Mouse (Mus musculus): Measurements from ENCODE around the gene Eya3. TPM values are rescaled to one million over a fixed set of nuclear protein-coding genes. Genes with fewer than 3 reads are reported as not detected.
"Not testable (repeated sequence)": the region's sequence is repeated elsewhere in the genome, so short reads cannot be mapped to it uniquely, and the experiment has no call there.

Eya3 gene
- total RNA-seq, 1 experiment from 2014 or later = 18.3 TPM

DNA sequence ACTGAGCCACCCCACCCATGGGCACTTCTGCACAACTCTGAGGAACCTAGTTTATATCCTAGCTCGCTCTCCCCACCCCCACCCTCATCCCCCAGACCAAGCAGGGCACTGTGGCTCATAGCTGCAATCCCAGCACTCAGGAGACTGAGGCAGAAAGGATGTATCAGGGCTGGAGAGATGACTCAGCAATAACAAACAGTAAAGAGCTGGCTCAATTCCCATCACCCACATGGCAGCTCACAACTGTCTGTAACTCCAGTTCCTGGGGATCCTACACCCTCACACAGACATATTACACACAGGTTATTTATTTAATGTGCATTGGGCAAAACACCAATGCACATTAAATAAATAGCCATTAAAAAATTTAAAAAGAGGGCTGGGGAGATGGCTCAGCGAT lies 96.6 kb downstream of the Eya3 start:
- ATAC-seq (replicated peaks; ENCODE audit: low read depth, poor library complexity, severe bottlenecking) = no peak

GRCm38 (mm10) chr4:132735894-132736293 lies 97.1 kb downstream of the Eya3 start:
- no peak for ATAC-seq (replicated peaks; ENCODE audit: low read depth, poor library complexity, severe bottlenecking)

- not testable (repeated sequence) for ATAC-seq (replicated peaks; ENCODE audit: low read depth, poor library complexity, severe bottlenecking)
Measured at GRCm38 (mm10) chr4:132737154-132737553, 98.4 kb downstream of the Eya3 start.

- no peak for ATAC-seq (replicated peaks; ENCODE audit: low read depth, poor library complexity, severe bottlenecking)
Measured at GRCm38 (mm10) chr4:132741491-132741890, 102.7 kb downstream of the Eya3 start.

DNA sequence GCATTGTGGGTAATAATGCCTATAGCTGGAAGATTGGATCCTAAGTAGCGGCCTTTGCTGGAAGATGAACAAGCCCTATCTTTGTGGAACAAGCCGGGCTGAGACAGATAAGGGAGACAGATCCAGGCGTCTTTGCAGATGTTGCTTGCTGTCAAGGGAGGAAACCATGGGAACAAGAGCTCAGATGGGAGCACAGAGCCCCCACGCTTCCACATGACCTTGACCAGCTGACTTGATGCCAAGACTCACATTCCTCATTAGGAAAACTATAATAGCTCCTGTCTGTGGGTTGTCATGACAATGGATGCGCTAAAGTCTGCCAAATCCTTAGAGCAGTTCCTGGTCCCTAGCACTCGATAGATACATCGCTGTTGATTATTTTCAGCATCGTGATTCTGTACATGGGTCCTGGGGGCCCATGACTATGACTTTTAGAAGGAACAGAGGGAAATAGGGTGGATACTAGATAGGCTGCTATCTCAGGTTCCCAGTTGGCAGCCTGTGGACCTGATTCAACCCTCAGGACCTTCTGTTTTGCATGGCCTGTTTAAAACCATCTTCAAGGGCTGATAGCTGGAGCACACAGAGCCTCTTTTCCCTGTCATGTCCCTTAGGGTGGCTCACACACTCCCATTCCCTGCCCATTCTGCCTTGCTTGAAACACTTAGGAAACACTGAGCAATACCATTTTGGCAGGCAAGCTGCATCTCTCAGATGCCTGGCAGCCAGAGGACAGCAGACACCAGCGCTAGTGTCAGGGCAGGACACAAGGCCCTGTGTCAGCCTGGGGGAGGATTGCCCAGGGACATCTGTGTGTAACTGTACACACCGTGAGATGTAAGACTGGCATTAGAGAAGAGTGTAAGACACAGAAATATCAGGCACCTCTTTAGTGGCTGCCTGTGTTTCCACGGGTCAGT lies 105.5 kb downstream of the Eya3 start:
- no peak; the same call in 1 of the 2 replicates for ATAC-seq (replicated peaks; ENCODE audit: low read depth, poor library complexity, severe bottlenecking)

GRCm38 (mm10) chr4:132746911-132747517 lies 108.2 kb downstream of the Eya3 start:
- ATAC-seq (replicated peaks; ENCODE audit: low read depth, poor library complexity, severe bottlenecking) = no peak; the same call in 1 of the 2 replicates

DNA sequence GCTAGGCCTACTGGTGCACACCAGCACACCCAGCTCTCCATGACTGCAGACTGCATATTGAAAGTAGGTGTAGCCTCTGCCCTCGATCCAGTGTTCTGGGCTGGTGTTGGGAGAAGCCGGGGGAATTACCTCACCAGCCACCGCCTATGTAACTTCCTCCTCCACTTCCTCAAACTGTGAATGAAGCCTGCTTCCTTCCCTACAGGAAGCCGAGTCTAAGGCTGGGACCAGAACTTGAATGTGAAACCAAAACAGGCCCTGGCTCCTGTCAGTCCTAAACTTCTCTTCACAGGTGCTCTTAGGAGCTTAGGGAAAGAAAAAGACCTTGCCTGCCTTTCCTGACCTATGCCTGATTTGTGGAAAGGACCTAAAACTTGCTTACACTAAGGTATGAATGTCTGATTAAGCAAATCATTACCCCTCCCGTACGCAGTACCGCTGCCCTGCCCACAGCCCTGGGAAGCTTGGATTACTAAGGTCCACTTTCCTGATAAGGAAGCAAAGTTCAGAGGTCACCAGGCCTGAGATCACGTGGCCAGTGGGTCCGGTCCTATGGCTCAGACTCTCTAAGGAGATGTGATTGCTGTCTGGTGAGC lies 109.0 kb downstream of the Eya3 start:
- ATAC-seq (replicated peaks; ENCODE audit: low read depth, poor library complexity, severe bottlenecking) = peak; percentile 89

- ATAC-seq (replicated peaks; ENCODE audit: low read depth, poor library complexity, severe bottlenecking) = peak; percentile 34; the same call in 1 of the 2 replicates
Measured at GRCm38 (mm10) chr4:132748778-132749177, 110.0 kb downstream of the Eya3 start.

DNA sequence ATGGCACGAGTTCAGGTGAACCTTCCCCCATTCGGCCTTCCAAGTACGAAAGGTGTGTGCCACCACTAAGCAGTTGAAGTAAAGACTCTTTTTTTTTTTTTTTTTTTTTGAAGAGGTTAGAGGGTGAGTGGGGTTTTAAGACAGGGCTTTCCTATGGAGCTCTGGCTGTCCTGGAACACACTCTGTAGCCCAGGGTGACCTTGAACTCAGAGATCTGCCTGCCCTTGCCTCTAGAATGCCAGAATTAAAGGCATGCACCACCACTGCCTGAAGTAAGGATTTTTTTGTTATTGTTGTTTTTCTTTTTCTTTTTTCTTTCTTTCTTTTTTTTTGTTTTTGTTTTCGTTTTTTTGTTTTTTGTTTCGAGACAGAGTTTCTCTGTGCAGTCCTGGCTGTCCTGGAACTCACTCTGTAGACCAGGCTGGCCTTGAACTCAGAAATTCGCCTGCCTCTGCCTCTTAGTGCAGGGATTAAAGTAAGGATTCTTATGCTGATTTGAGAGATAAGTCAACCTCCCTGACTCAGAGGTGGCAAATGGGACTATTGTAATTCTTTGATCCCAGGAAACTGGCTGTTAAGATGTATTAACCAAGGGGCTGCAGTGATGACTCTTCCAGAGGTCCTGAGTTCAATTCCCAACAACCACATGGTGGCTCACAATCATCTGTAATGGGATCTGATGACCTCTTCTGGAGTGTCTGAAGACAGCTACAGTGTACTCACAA lies 110.6 kb downstream of the Eya3 start:
- ATAC-seq (replicated peaks; ENCODE audit: low read depth, poor library complexity, severe bottlenecking) = no peak

DNA sequence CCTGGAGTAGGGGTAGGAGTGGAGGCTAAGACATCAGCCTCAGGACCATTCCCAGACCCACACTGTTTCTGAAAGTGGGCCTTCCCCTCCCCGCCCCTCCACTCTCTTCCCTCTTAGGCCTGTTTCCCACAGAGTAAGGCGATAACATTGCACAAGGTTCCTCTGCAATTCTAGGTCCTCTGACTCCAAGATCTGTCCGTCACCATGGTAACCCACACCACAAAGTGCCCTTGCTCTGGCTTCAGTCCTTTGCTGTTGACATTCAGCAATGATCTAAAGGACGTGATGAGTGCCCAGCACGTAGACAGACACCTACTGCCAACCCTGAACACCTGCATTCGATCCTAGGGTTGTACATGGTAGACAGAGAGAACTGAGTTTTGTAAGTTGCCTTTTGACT lies 114.2 kb downstream of the Eya3 start:
- ATAC-seq (replicated peaks; ENCODE audit: low read depth, poor library complexity, severe bottlenecking) = peak; percentile 69

GRCm38 (mm10) chr4:132756974-132757373 lies 118.2 kb downstream of the Eya3 start, which contains the start of gene Smpdl3b:
TSS of gene Smpdl3b (minus strand) at chr4:132757252.
- ATAC-seq (replicated peaks; ENCODE audit: low read depth, poor library complexity, severe bottlenecking) = peak; percentile 83

DNA sequence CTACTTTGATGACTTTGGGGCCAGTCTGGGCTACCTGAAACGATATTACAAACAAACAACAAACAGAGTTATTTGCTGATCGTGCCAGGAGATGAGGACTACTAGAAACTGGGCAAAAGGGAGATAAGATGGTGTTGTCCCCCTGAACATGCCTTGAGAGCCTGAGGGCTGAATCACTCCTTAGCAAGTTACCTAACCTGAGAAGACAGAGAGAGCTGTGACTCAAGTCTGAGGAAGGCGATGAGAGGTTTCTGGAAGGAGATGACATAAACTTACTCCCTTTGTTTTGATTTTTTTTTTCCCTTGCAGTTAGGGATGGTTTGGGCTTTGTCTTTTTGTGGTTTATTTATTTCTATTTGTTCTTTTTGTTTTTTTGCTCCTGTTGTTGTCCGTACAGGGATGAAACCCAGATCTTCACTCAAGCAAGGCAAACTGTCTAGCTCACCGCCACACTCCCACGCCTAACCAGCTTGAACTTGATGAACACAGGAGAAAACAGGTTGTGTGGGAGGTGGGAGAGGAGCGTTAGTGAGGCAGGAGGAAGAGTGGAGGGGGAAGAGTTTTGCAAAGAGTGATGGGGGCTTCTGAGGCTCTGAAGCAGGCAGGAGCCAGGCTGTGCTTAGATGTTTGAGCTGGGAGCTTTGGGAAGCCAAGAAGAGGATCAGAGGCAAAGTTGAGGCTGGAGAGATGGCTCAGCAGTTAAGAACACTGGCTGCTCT lies 119.0 kb downstream of the Eya3 start:
- no peak for ATAC-seq (replicated peaks; ENCODE audit: low read depth, poor library complexity, severe bottlenecking)

DNA sequence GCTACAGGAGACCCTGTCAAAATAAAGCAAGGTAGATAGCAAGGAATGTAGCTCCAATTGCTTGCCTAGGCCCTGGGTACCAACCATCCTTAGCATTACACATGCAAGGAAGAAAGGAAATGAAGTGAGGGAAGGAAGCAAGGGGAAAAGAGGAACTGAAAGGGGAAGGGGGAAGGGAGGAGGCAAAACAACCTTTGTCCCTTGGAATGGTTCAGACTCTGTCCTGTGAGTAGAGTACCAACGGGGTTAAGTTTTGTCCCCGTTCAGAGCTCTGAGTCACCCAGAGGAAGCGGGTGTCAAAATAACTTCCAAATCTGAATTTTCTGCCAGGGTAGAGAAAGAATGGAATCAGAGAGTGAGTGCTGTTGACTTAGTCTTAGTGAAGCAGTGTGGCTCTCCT lies 121.5 kb downstream of the Eya3 start:
- 0 out of 2 replicates have a peak, but pooled peaks have one; percentile 39 for ATAC-seq (replicated peaks; ENCODE audit: low read depth, poor library complexity, severe bottlenecking)

- ATAC-seq (replicated peaks; ENCODE audit: low read depth, poor library complexity, severe bottlenecking) = no peak
Measured at GRCm38 (mm10) chr4:132762602-132763001, 123.8 kb downstream of the Eya3 start.

- ATAC-seq (replicated peaks; ENCODE audit: low read depth, poor library complexity, severe bottlenecking) = not testable (repeated sequence)
Measured at GRCm38 (mm10) chr4:132763125-132763524, 124.3 kb downstream of the Eya3 start.

DNA sequence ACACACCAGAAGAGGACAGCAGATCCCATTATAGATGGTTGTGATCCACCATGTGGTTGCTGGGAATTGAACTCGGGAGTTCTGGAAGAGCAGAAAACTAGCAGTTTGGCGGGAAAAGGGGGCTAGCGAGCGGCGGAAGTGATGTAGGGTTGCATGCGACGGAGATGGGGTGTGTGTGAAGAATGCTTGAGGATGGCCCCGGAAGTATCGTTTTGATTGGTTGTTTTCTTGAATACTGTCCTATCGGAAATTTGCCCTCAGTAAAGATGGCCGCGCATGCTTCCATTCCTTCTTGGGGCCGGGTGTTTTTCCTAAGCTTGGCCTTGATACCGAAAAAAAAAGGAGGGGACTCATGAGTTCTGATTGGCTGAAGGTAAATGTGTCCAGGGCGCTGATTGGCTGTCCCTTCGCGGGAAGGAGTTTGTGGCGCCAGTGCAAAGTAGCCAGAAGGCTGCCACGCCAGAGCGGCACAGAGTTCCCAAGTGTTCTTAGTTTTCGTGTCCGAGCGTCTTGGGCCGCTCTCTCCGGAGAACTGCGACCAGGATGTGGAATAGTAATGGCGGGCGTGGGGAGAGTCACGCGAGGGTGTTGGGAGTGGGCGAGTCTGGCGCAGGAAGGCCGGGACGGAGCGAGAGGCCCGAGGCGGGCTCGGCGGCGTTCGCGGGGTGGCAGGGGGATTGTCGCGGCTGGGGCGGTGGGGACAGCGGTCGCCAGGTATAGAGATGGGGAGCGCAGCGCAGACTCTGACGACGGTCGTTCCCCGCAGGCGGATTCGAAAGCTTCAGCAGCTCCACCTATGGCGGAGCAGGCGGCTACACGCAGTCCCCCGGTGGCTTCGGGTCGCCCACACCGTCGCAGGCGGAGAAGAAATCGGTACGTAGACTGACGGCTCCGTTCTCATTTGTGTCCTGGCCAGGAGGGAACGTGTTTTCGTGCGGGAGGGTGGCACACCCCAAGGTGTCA lies 129.4 kb downstream of the Eya3 start, which contains the start of gene Rpa2:
Gene Rpa2 (plus strand): TSS at position 419 of the 963 bp plus-strand sequence.
- ATAC-seq (replicated peaks; ENCODE audit: low read depth, poor library complexity, severe bottlenecking) = peak; percentile 98

- ATAC-seq (replicated peaks; ENCODE audit: low read depth, poor library complexity, severe bottlenecking) = no peak
Measured at GRCm38 (mm10) chr4:132771776-132772175, 133.0 kb downstream of the Eya3 start.
